Mouse (Mus musculus) kidney, adult 10 weeks (tissue): ENCODE data around the gene Cpa1. TPM values are rescaled to one million over a fixed set of nuclear protein-coding genes. Genes with fewer than 3 reads are reported as not detected.

ENCODE experiments used
- polyA plus RNA-seq: library from polyadenylated mRNA; stranded (reverse); fragments of 350-450 nt; fragmentation: Illumina TruSeq; extraction: RNeasy Lipid Tissue Mini Kit (QIAGEN cat#74804); gene quantifications from one replicate; pipeline ENCODE4 v1.2.3, GENCODE M21; 2014; ENCODE audit warnings: low read depth, low replicate concordance

Gene Cpa1
- polyA plus RNA-seq: not detected

DNA sequence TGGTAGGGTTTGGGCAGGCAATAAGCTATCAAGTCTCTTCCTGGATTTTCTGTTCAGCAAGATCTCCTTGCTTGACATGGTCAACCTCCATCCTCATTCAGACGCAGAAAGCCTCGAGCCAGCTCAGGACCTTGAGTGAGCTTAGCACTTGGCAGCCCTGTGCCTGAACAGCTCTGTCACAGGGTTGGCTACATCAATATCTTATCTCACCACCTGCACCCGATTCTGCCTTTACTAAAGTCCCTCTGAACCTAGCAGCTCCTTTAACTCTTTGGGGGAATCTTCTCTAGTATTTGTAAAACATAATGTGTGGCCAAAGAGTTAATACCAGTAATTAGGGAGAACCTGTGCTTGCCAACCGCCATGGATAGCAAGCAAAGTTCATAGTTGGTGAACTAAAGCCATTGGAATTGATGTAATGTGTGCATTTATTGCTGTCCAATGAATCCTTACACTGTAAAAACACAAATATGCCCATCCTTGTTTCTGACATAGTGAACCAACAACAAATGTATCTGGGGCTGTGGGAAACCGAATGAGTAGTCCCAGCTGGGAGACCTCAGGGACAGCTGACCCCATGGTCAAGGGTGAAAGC lies at the start of gene Cpa1:
Gene Cpa1 (plus strand): TSS at position 545 of the 595 bp plus-strand sequence.

DNA sequence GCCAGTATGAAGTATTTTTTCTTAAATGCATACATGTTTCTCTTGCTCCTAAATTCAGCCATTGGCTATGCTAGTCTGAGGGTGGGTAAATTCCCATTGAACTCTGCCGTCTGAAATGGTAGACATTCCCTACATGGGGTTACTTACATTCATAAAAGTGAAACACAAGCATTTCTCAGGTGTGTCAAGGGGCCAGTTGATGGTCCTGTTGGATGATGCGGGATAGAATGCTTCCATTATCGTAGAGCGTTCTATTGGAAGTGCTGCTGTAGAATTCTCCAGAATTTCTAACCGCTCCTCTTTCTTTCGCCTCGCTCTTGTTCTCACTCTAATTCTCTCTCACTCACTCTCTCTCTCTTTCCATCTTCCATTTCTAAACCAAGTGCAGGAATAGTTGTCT lies 28.3 kb upstream of the Cpa1 start, which contains the start of gene Cpa5:
Gene Cpa5 (plus strand): TSS at position 301 of the 400 bp plus-strand sequence.

DNA sequence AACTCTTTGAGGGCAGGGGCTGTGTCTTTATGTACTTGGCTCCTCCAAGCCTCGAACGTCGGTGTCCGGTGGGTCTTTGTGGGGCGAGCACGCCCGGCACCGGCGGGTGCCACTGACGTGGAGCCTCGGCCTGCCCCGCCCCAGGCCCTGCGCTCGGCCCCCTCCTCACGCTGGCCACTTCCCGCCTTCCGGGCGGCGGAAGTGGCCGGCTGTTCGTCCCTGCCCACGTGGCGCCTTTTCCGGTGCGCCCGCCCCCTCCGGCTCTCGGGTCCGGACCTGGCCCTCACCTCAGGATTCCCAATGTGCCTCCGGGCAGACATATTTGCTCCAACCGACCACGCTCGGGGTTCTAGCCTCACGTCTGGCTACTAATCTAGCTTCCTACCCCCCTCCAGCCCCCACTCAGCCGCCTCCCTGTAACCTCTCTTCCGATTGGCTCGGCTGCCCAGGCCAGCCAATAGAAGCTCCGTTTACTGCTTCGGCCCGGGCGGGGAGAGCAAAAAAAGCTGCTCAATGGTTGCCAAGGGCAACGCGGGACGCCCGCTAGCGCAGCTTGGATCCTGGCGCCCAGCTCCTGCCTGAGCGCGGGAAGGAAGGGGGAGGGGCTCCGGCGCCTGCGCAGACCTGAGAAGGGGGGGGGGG lies 54.5 kb downstream of the Cpa1 start, which contains the start of gene Cep41:
Gene Cep41 (minus strand): TSS at position 400 of the 642 bp plus-strand sequence.

Other genes starting within 250 kb of the Cpa1 start
- 1.7 TPM for gene Zc3hc1, start 248.2 kb upstream of the Cpa1 start, polyA plus RNA-seq
- 55.3 TPM for gene Klhdc10, start 237.3 kb upstream of the Cpa1 start, polyA plus RNA-seq
- gene Tmem209, start 129.4 kb upstream of the Cpa1 start, polyA plus RNA-seq: 29.1 TPM
- gene Ssmem1, start 129.4 kb upstream of the Cpa1 start, polyA plus RNA-seq: not detected
- not detected for gene Cpa2, start 97.6 kb upstream of the Cpa1 start, polyA plus RNA-seq
- not detected for gene Cpa4, start 70.8 kb upstream of the Cpa1 start, polyA plus RNA-seq
- gene Cpa5, start 28.2 kb upstream of the Cpa1 start, polyA plus RNA-seq: not detected
- gene Cep41, start 54.5 kb downstream of the Cpa1 start, polyA plus RNA-seq: 5.0 TPM
- gene Mest, start 84.3 kb downstream of the Cpa1 start, polyA plus RNA-seq: 2.8 TPM